Mouse (Mus musculus) spleen, adult 2 months (tissue): ENCODE results near the gene Hspg2.

ENCODE experiments used
- CTCF ChIP-seq: fragments of 200-500 bp; IDR thresholded peaks from 2 replicates; pipeline ENCODE4 v1.5.1; 2011; ENCODE audit warnings: mild to moderate bottlenecking, inconsistent platforms; ENCODE audit not compliant: insufficient read depth, insufficient read length, insufficient replicate concordance; ENCODE audit errors: extremely low read depth
- POLR2A ChIP-seq: fragments of 200-500 bp; IDR thresholded peaks from 2 replicates; pipeline ENCODE4 v1.6.1; 2011; ENCODE audit warnings: low read depth, low read length, inconsistent platforms

DNA sequence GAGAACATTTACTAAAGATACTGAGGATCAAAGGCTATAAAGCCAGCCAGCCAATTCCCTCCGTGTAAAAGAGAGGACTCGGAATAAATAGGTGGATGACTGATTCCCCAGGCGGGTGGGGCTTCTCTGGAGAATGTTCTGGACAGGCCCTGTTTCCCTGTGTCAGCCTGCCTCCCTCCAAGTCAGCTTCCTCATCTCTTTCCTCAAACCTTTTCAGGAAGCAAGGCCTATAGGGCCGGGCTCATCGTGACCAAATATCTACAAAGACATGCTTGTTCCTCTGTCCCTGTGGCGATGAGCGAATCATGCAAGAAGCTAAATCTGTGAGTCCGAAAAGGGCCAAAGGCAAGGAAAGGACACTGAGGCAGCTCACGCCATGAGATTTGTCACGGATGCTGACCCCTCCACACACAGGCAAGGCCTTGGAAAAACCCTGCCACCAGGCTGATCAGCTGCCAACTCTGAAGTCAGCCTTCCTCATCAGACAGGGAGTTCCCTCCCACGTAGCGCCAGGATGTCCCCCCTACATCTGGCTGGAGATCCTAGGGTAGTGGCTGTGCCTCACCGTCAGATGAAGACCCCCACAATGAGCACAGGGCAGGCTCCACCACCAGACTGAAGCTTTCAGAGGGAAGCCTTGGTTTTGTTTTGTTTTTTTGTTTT lies 3.3 kb upstream of the Hspg2 start:
- no peak for TF ChIP-seq CTCF
- no peak for TF ChIP-seq POLR2A
